Mouse (Mus musculus): ENCODE data around the gene Slc8a2.

The Slc8a2 gene

GRCm38 (mm10) chr7:16172141-16172581 lies 42.5 kb downstream of the Slc8a2 start:
- DNase-seq, result no peak

GRCm38 (mm10) chr7:16172586-16173140 lies 43.0 kb downstream of the Slc8a2 start:
- DNase-seq, result no peak

- no peak for DNase-seq
Measured at GRCm38 (mm10) chr7:16173146-16173545, 43.5 kb downstream of the Slc8a2 start.

- peak; percentile 80 for DNase-seq
Measured at GRCm38 (mm10) chr7:16174597-16175541, 45.2 kb downstream of the Slc8a2 start, which contains the start of gene Meis3. Gene Meis3 (plus strand): TSS chr7:16175090.

- no peak for DNase-seq
Measured at GRCm38 (mm10) chr7:16175542-16175931, 45.9 kb downstream of the Slc8a2 start.

GRCm38 (mm10) chr7:16178114-16178513 lies 48.5 kb downstream of the Slc8a2 start:
- no peak for DNase-seq

GRCm38 (mm10) chr7:16183663-16184062 lies 54.0 kb downstream of the Slc8a2 start:
- DNase-seq, result peak; percentile 47

- DNase-seq, result no peak
Measured at GRCm38 (mm10) chr7:16187494-16187893, 57.9 kb downstream of the Slc8a2 start.

GRCm38 (mm10) chr7:16192315-16192714 lies 62.7 kb downstream of the Slc8a2 start:
- DNase-seq, result peak; percentile 85

- DNase-seq, result no peak
Measured at GRCm38 (mm10) chr7:16193702-16194101, 64.1 kb downstream of the Slc8a2 start.

- no peak for DNase-seq
Measured at GRCm38 (mm10) chr7:16196616-16197015, 67.0 kb downstream of the Slc8a2 start.

- no peak for DNase-seq
Measured at GRCm38 (mm10) chr7:16197166-16197565, 67.5 kb downstream of the Slc8a2 start.

- no peak for DNase-seq
Measured at GRCm38 (mm10) chr7:16198540-16198939, 68.9 kb downstream of the Slc8a2 start.

GRCm38 (mm10) chr7:16201136-16201535 lies 71.5 kb downstream of the Slc8a2 start:
- DNase-seq, result no peak

- no peak for DNase-seq
Measured at GRCm38 (mm10) chr7:16202756-16203504, 73.3 kb downstream of the Slc8a2 start.

GRCm38 (mm10) chr7:16203505-16203903 lies 73.9 kb downstream of the Slc8a2 start:
- DNase-seq, result no peak

GRCm38 (mm10) chr7:16204791-16205190 lies 75.2 kb downstream of the Slc8a2 start:
- DNase-seq, result no peak

- no peak for DNase-seq
Measured at GRCm38 (mm10) chr7:16207076-16207475, 77.5 kb downstream of the Slc8a2 start.

GRCm38 (mm10) chr7:16207496-16207895 lies 77.9 kb downstream of the Slc8a2 start:
- DNase-seq, result peak; percentile 30

- peak; percentile 38 for DNase-seq
Measured at GRCm38 (mm10) chr7:16208781-16209665, 79.4 kb downstream of the Slc8a2 start.
